Mouse (Mus musculus): ENCODE results near the gene Fras1.

The Fras1 gene

GRCm38 (mm10) chr5:96405139-96405842, 31.5 kb downstream of the Fras1 start:
- DNase-seq, result no peak

- no peak for DNase-seq
These were observed 34.5 kb downstream of the Fras1 start for GRCm38 (mm10) chr5:96408291-96408690.

GRCm38 (mm10) chr5:96412754-96413394, 39.1 kb downstream of the Fras1 start:
- DNase-seq, result peak in 1 of 2 experiments; percentile 4

- no peak for DNase-seq
These were observed 43.4 kb downstream of the Fras1 start for GRCm38 (mm10) chr5:96417121-96417520.

- DNase-seq, result no peak
These were observed 47.8 kb downstream of the Fras1 start for GRCm38 (mm10) chr5:96421550-96421949.

- DNase-seq, result no peak
These were observed 49.0 kb downstream of the Fras1 start for GRCm38 (mm10) chr5:96422716-96423115.

GRCm38 (mm10) chr5:96425391-96425790, 51.6 kb downstream of the Fras1 start:
- no peak for DNase-seq

- DNase-seq, result peak in 1 of 2 experiments; percentile 19
These were observed 55.9 kb downstream of the Fras1 start for GRCm38 (mm10) chr5:96429532-96430141.

GRCm38 (mm10) chr5:96437870-96438269, 64.1 kb downstream of the Fras1 start:
- DNase-seq, result no peak

GRCm38 (mm10) chr5:96439811-96440210, 66.1 kb downstream of the Fras1 start:
- no peak for DNase-seq

- no peak for DNase-seq
These were observed 73.7 kb downstream of the Fras1 start for GRCm38 (mm10) chr5:96447460-96447859.

GRCm38 (mm10) chr5:96452027-96452426, 78.3 kb downstream of the Fras1 start:
- no peak for DNase-seq

GRCm38 (mm10) chr5:96453386-96453785, 79.6 kb downstream of the Fras1 start:
- DNase-seq, result no peak

- DNase-seq, result no peak
These were observed 80.7 kb downstream of the Fras1 start for GRCm38 (mm10) chr5:96454422-96454821.

- DNase-seq, result no peak
These were observed 81.5 kb downstream of the Fras1 start for GRCm38 (mm10) chr5:96455241-96455640.

GRCm38 (mm10) chr5:96457436-96457958, 83.7 kb downstream of the Fras1 start:
- no peak for DNase-seq

GRCm38 (mm10) chr5:96459605-96460004, 85.8 kb downstream of the Fras1 start:
- no peak for DNase-seq

- DNase-seq, result no peak
These were observed 88.4 kb downstream of the Fras1 start for GRCm38 (mm10) chr5:96462197-96462596.

GRCm38 (mm10) chr5:96466461-96466860, 92.7 kb downstream of the Fras1 start:
- no peak for DNase-seq

GRCm38 (mm10) chr5:96471995-96472394, 98.2 kb downstream of the Fras1 start:
- no peak for DNase-seq

GRCm38 (mm10) chr5:96475488-96475887, 101.7 kb downstream of the Fras1 start:
- DNase-seq, result no peak

GRCm38 (mm10) chr5:96479003-96479402, 105.2 kb downstream of the Fras1 start:
- no peak for DNase-seq

GRCm38 (mm10) chr5:96481159-96481558, 107.4 kb downstream of the Fras1 start:
- no peak for DNase-seq

GRCm38 (mm10) chr5:96482054-96482453, 108.3 kb downstream of the Fras1 start:
- DNase-seq, result no peak
